Mouse (Mus musculus) bone marrow, adult 2 months (tissue): Measurements from ENCODE around the gene Usp12.

ENCODE experiments used
- CTCF ChIP-seq: fragments of 200-500 bp; IDR thresholded peaks from 2 replicates; pipeline ENCODE4 v1.5.1; 2011; ENCODE audit warnings: low read length, control low read depth; ENCODE audit not compliant: control insufficient read depth, insufficient read depth
- POLR2A ChIP-seq: fragments of 200-500 bp; IDR thresholded peaks from 2 replicates; pipeline ENCODE4 v1.6.1; 2011; ENCODE audit warnings: low read depth, mild to moderate bottlenecking, control low read depth, low read length, borderline replicate concordance; ENCODE audit not compliant: control insufficient read depth

DNA sequence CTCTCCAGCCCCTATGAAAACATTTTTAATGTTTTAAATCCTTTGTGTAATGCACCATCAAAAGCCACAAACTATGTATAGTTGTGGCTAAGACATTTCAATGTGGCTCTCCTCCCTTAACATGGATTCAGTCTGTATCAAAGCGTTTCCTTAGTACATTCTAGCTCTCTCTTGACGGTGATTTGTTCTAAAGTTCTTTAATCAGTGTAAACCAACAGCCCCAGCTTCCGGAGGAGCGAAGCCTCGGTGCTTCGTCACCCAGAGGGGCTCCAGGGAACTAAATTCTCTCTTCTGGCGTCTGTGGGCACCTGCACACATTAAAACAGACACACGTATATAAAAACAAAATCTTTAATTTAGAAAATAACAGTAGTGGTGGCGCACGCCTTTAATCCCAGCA, 10.9 kb downstream of the Usp12 start:
- TF ChIP-seq CTCF, result no peak
- no peak for TF ChIP-seq POLR2A
